Mouse (Mus musculus): ENCODE data around the gene Serpind1. TPM values are rescaled to one million over a fixed set of nuclear protein-coding genes. Genes with fewer than 3 reads are reported as not detected.
A peak's percentile ranks its signal among the peaks of the same experiment; 100 is the strongest.

The Serpind1 gene
- under 1 TPM; 0.18 to 0.32 TPM for total RNA-seq (2021)
- long read RNA-seq, experiment 1, partial matches to known transcripts: 1 of 1 reads
- long read RNA-seq, experiment 1, other reads (novel, unspliced or antisense): 0 of 1 reads
- long read RNA-seq, experiment 2: 0 reads

GRCm38 (mm10) chr16:17331116-17331515, at the start of gene Serpind1:
Serpind1 (plus strand) TSS chr16:17331371.
- DNase-seq: no peak

- DNase-seq: no peak
Observed at GRCm38 (mm10) chr16:17283151-17283550, 48.0 kb upstream of the Serpind1 start.

GRCm38 (mm10) chr16:17287103-17287502, 44.1 kb upstream of the Serpind1 start:
- DNase-seq: no peak

GRCm38 (mm10) chr16:17291016-17291415, 40.2 kb upstream of the Serpind1 start:
- DNase-seq: no peak

GRCm38 (mm10) chr16:17292751-17293150, 38.4 kb upstream of the Serpind1 start:
- DNase-seq: peak; percentile 15

- no peak for DNase-seq
Observed at GRCm38 (mm10) chr16:17300818-17301217, 30.4 kb upstream of the Serpind1 start.

- DNase-seq: no peak
Observed at GRCm38 (mm10) chr16:17303521-17304245, 27.5 kb upstream of the Serpind1 start.

GRCm38 (mm10) chr16:17307461-17307860, 23.7 kb upstream of the Serpind1 start:
- no peak for DNase-seq

GRCm38 (mm10) chr16:17309036-17309435, 22.1 kb upstream of the Serpind1 start:
- DNase-seq: no peak

GRCm38 (mm10) chr16:17312531-17312930, 18.6 kb upstream of the Serpind1 start:
- no peak for DNase-seq

- no peak for DNase-seq
Observed at GRCm38 (mm10) chr16:17316554-17316953, 14.6 kb upstream of the Serpind1 start.

- no peak for DNase-seq
Observed at GRCm38 (mm10) chr16:17321481-17321880, 9.7 kb upstream of the Serpind1 start.

GRCm38 (mm10) chr16:17324745-17325144, 6.4 kb upstream of the Serpind1 start:
- no peak for DNase-seq

- no peak for DNase-seq
Observed at GRCm38 (mm10) chr16:17326064-17326463, 5.1 kb upstream of the Serpind1 start.

- no peak for DNase-seq
Observed at GRCm38 (mm10) chr16:17329848-17330570, 1.2 kb upstream of the Serpind1 start.

- DNase-seq: no peak
Observed at GRCm38 (mm10) chr16:17331855-17332254, 684 bp downstream of the Serpind1 start.

- DNase-seq: no peak
Observed at GRCm38 (mm10) chr16:17334574-17334973, 3.4 kb downstream of the Serpind1 start.

- DNase-seq: no peak
Observed at GRCm38 (mm10) chr16:17336089-17336488, 4.9 kb downstream of the Serpind1 start.

- no peak for DNase-seq
Observed at GRCm38 (mm10) chr16:17339701-17340100, 8.5 kb downstream of the Serpind1 start.

- no peak for DNase-seq
Observed at GRCm38 (mm10) chr16:17340705-17341104, 9.5 kb downstream of the Serpind1 start.

- no peak for DNase-seq
Observed at GRCm38 (mm10) chr16:17341847-17342246, 10.7 kb downstream of the Serpind1 start.

- DNase-seq: no peak
Observed at GRCm38 (mm10) chr16:17345141-17345812, 14.1 kb downstream of the Serpind1 start.

GRCm38 (mm10) chr16:17345813-17346155, 14.6 kb downstream of the Serpind1 start:
- no peak for DNase-seq

Measured in gastrocnemius, postnatal 25 days (tissue).